Comparison of ENCODE assay signal across 24 mouse cellular contexts in the genomic region with DNA sequence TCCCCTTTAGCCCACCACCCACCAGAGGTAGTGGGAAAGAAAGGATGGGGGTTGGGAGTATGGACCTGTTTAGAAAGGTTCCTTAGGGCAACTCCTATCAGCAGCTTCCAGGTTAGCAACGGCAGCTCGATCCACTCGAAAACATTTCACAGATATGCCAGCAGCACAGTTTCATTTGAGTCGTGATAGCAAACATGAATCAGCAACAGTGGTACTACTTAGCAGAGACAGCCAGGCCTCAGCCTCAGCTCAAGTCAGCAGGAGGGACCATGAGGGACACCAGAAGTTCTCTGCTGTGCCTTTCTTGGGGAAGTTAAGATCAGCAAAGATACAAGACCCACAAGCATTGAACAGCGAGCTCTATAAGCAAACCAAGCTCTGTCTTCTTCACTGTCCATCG. TPM values are rescaled to one million over a fixed set of nuclear protein-coding genes. Genes with fewer than 3 reads are reported as not detected.
DNase-seq lines count a peak whose midpoint lies in the region; ATAC-seq and TF ChIP-seq lines count a peak whose summit lies in the region.
"Had no signal": no experiment of that assay in that cellular context is flagged by ENCODE, and none has a peak within 500 bp of the region (broad histone marks: within the 10 kb centered on the region; RNA-seq: fewer than 3 reads in every experiment).

No protein-coding gene starts in this region.

- H3K4me3 ChIP-seq in liver, embryonic 11.5 days (ENCODE audit: low read depth, low read length): no peak overlapping the region
- H3K4me3 ChIP-seq in liver, embryonic 14.5 days (ENCODE audit: insufficient read depth in 1 of 2, low read depth in 2 of 2, low read length in 2 of 2): no peak overlapping the region
- H3K4me3 ChIP-seq in hindbrain, embryonic 16.5 days (ENCODE audit: low read length): no peak overlapping the region
- no peak overlapping the region for H3K4me3 ChIP-seq in embryonic facial prominence, embryonic 10.5 days
- H3K4me3 ChIP-seq: embryonic facial prominence, embryonic 12.5 days; embryonic facial prominence, embryonic 15.5 days; erythroblast, embryonic 14.5 days; forebrain, embryonic 12.5 days; forebrain, embryonic 15.5 days; heart, embryonic 10.5 days; heart, embryonic 13.5 days had no signal

- no peaks in the 10 kb centered on the region for H3K27me3 ChIP-seq in liver, embryonic 11.5 days (replicated peaks; ENCODE audit: control insufficient read depth, insufficient read depth, low read length)
- H3K27me3 ChIP-seq in liver, embryonic 14.5 days (ENCODE audit: control insufficient read depth, insufficient read depth, low read length): no peaks in the 10 kb centered on the region
- no peaks in the 10 kb centered on the region for H3K27me3 ChIP-seq in hindbrain, embryonic 16.5 days (replicated peaks; ENCODE audit: control insufficient read depth, insufficient read depth, low read length)
- H3K27me3 ChIP-seq in embryonic facial prominence, embryonic 10.5 days (replicated peaks; ENCODE audit: low read depth, poor library complexity, severe bottlenecking): no peaks in the 10 kb centered on the region
- H3K27me3 ChIP-seq: embryonic facial prominence, embryonic 12.5 days; embryonic facial prominence, embryonic 15.5 days; forebrain, embryonic 12.5 days; forebrain, embryonic 15.5 days; heart, embryonic 13.5 days had no signal

- WGBS in liver, embryonic 11.5 days: 54% methylated on average over 6 of the region's 6 CpGs
- WGBS in liver, embryonic 14.5 days (ENCODE audit: insufficient replicate concordance): 31% methylated on average over 6 of the region's 6 CpGs
- 94% methylated on average over 6 of the region's 6 CpGs for WGBS in hindbrain, embryonic 16.5 days
- 85% methylated on average over 6 of the region's 6 CpGs for WGBS in embryonic facial prominence, embryonic 10.5 days

- no peak overlapping the region for H3K4me2 ChIP-seq in liver, embryonic 11.5 days
- H3K4me2 ChIP-seq in liver, embryonic 14.5 days (ENCODE audit: low read depth): no peak overlapping the region
- H3K4me2 ChIP-seq in hindbrain, embryonic 16.5 days (ENCODE audit: low read length): no peak overlapping the region
- H3K4me2 ChIP-seq: embryonic facial prominence, embryonic 12.5 days; embryonic facial prominence, embryonic 15.5 days; forebrain, embryonic 12.5 days; forebrain, embryonic 15.5 days; heart, embryonic 13.5 days; hindbrain, embryonic 14.5 days had no signal

- H3K9me3 ChIP-seq in liver, embryonic 11.5 days (ENCODE audit: control insufficient read depth, low read length): no peaks in the 10 kb centered on the region
- H3K9me3 ChIP-seq in liver, embryonic 14.5 days (ENCODE audit: control insufficient read depth, low read length): no peaks in the 10 kb centered on the region
- H3K9me3 ChIP-seq in hindbrain, embryonic 16.5 days (ENCODE audit: control insufficient read depth, low read length): no peaks in the 10 kb centered on the region
- no peaks in the 10 kb centered on the region for H3K9me3 ChIP-seq in embryonic facial prominence, embryonic 10.5 days
- H3K9me3 ChIP-seq: embryonic facial prominence, embryonic 12.5 days; embryonic facial prominence, embryonic 15.5 days; forebrain, embryonic 12.5 days; forebrain, embryonic 15.5 days; heart, embryonic 10.5 days; heart, embryonic 13.5 days had no signal

- 0 out of 2 replicates have a peak, but pooled peaks have one; percentile 50 for ATAC-seq in erythroblast, adult 5-6 weeks (replicated peaks; ENCODE audit: low FRiP score, poor library complexity, severe bottlenecking)
- no peak for ATAC-seq in liver, embryonic 11.5 days (replicated peaks; ENCODE audit: low FRiP score)
- peak; percentile 43; the same call in 1 of the 2 replicates for ATAC-seq in liver, embryonic 14.5 days (ENCODE audit: insufficient read depth)
- no peak for ATAC-seq in hindbrain, embryonic 16.5 days
- ATAC-seq: CD4-positive, CD25-positive, alpha-beta regulatory T cell, adult 4 months; forebrain, embryonic 15.5 days; Patski had no signal

- TF ChIP-seq CTCF in liver, embryonic 14.5 days (IDR thresholded peaks at IDR 0.05; ENCODE audit: low read depth): no peak

- TF ChIP-seq EP300 in liver, embryonic 14.5 days (IDR thresholded peaks at IDR 0.05; ENCODE audit: low read depth): no peak

- peaks cover 7% of the 10 kb centered on the region for H3K4me1 ChIP-seq in liver, embryonic 11.5 days (replicated peaks; ENCODE audit: control insufficient read depth, insufficient read depth, low read length)
- H3K4me1 ChIP-seq in liver, embryonic 14.5 days (replicated peaks; ENCODE audit: control insufficient read depth in 2 of 2, insufficient read depth in 2 of 2, low read length in 1 of 2): peaks cover 5 to 25% of the 10 kb centered on the region in 2 experiments
- H3K4me1 ChIP-seq in hindbrain, embryonic 16.5 days (ENCODE audit: control insufficient read depth, insufficient read depth, low read depth, low read length): no peaks in the 10 kb centered on the region
- no peaks in the 10 kb centered on the region for H3K4me1 ChIP-seq in embryonic facial prominence, embryonic 10.5 days
- H3K4me1 ChIP-seq: embryonic facial prominence, embryonic 12.5 days; embryonic facial prominence, embryonic 15.5 days; forebrain, embryonic 12.5 days; forebrain, embryonic 15.5 days had no signal

- no peak overlapping the region for H3K27ac ChIP-seq in liver, embryonic 11.5 days (ENCODE audit: low read depth, low read length)
- no peak overlapping the region for H3K27ac ChIP-seq in liver, embryonic 14.5 days
- no peak overlapping the region for H3K27ac ChIP-seq in hindbrain, embryonic 16.5 days (ENCODE audit: low read depth, low read length)
- no peak overlapping the region for H3K27ac ChIP-seq in embryonic facial prominence, embryonic 10.5 days (replicated peaks)
- H3K27ac ChIP-seq: embryonic facial prominence, embryonic 12.5 days; embryonic facial prominence, embryonic 15.5 days; forebrain, embryonic 12.5 days; forebrain, embryonic 15.5 days; heart, embryonic 10.5 days; heart, embryonic 13.5 days; hindbrain, embryonic 14.5 days had no signal

- peak; percentile 26 for DNase-seq in liver, embryonic 11.5 days (ENCODE audit: low spot score)
- no peak for DNase-seq in liver, embryonic 14.5 days (ENCODE audit: low read depth in 3 of 3, low spot score in 3 of 3)
- no peak for DNase-seq in kidney, adult 11 months
- no peak for DNase-seq in embryonic facial prominence, embryonic 10.5 days (ENCODE audit: low spot score)
- DNase-seq: adrenal gland, postnatal 10 days; adrenal gland, postnatal 36 days; cerebellum, adult 18-20 months; cerebellum, adult 9-10 months; cerebellum, postnatal 14 days; gastrocnemius, postnatal 25 days; heart, postnatal 14 days; heart, postnatal 4 days had no signal

- H3K9ac ChIP-seq in liver, embryonic 11.5 days (ENCODE audit: low read depth, low read length): no peak overlapping the region
- H3K9ac ChIP-seq in liver, embryonic 14.5 days (replicated peaks): no peak overlapping the region
- no peak overlapping the region for H3K9ac ChIP-seq in hindbrain, embryonic 16.5 days (ENCODE audit: low read depth, low read length)
- H3K9ac ChIP-seq: embryonic facial prominence, embryonic 12.5 days; embryonic facial prominence, embryonic 15.5 days; forebrain, embryonic 12.5 days; forebrain, embryonic 15.5 days; heart, embryonic 13.5 days; hindbrain, embryonic 14.5 days had no signal

- H3K36me3 ChIP-seq in liver, embryonic 11.5 days (ENCODE audit: control insufficient read depth, insufficient read depth, low read length): no peaks in the 10 kb centered on the region
- no peaks in the 10 kb centered on the region for H3K36me3 ChIP-seq in liver, embryonic 14.5 days (replicated peaks; ENCODE audit: control insufficient read depth, insufficient read depth, low read depth)
- H3K36me3 ChIP-seq in hindbrain, embryonic 16.5 days (ENCODE audit: control insufficient read depth, insufficient read depth, low read length): no peaks in the 10 kb centered on the region
- H3K36me3 ChIP-seq in embryonic facial prominence, embryonic 10.5 days (replicated peaks): no peaks in the 10 kb centered on the region
- H3K36me3 ChIP-seq: embryonic facial prominence, embryonic 12.5 days; embryonic facial prominence, embryonic 15.5 days; forebrain, embryonic 12.5 days; forebrain, embryonic 15.5 days; heart, embryonic 10.5 days; heart, embryonic 13.5 days had no signal

RNA-seq across cellular contexts. Expression of a gene that starts 13.3 kb away (rescaled TPM):
- total RNA-seq in erythroblast, adult 5-6 weeks (2015; ENCODE audit: low replicate concordance): 2.1 and 2.3 TPM in 2 replicates
- total RNA-seq in erythroblast, adult 5-6 weeks (2017; ENCODE audit: low replicate concordance): 0.85 and 2.1 TPM in 2 replicates
- polyA plus RNA-seq in liver, embryonic 11.5 days (2014; fragmentation: Nextera tagmentation; extraction: Ambion mirVana): 3.2 and 4.3 TPM in 2 replicates
- polyA plus RNA-seq in liver, embryonic 14.5 days (2012; rRNA removed): 0.24 and 0.42 TPM in 2 replicates
- polyA plus RNA-seq in liver, embryonic 14.5 days (2014; fragmentation: Nextera tagmentation; extraction: Ambion mirVana): 0.46 and 0.80 TPM in 2 replicates
- 0.11 and 0.16 TPM in 2 replicates for polyA plus RNA-seq in hindbrain, embryonic 16.5 days (2015; fragmentation: Nextera tagmentation; extraction: Ambion mirVana)
- 0.37 and 0.38 TPM in 2 replicates for polyA plus RNA-seq in embryonic facial prominence, embryonic 10.5 days (2016; fragmentation: Nextera tagmentation; extraction: Ambion mirVana)

RNA-seq across cellular contexts. Expression of a gene that starts 59.9 kb away (rescaled TPM):
- 1.3 TPM in 1 of 2 replicates, not detected in the other for total RNA-seq in erythroblast, adult 5-6 weeks (2015; ENCODE audit: low replicate concordance)
- 0.34 and 2.0 TPM in 2 replicates for total RNA-seq in erythroblast, adult 5-6 weeks (2017; ENCODE audit: low replicate concordance)
- 18.6 and 20.1 TPM in 2 replicates for polyA plus RNA-seq in liver, embryonic 11.5 days (2014; fragmentation: Nextera tagmentation; extraction: Ambion mirVana)
- polyA plus RNA-seq in liver, embryonic 14.5 days (2012; rRNA removed): 1.5 and 1.8 TPM in 2 replicates
- polyA plus RNA-seq in liver, embryonic 14.5 days (2014; fragmentation: Nextera tagmentation; extraction: Ambion mirVana): 4.1 and 4.2 TPM in 2 replicates
- polyA plus RNA-seq in hindbrain, embryonic 16.5 days (2015; fragmentation: Nextera tagmentation; extraction: Ambion mirVana): 43.5 and 50.6 TPM in 2 replicates
- polyA plus RNA-seq in embryonic facial prominence, embryonic 10.5 days (2016; fragmentation: Nextera tagmentation; extraction: Ambion mirVana): 27.2 and 30.2 TPM in 2 replicates

Comparison
In these comparisons a context has a peak if more than half of its experiments do, and no peak if none do; other contexts are left out.
1. ATAC-seq: peak in erythroblast, adult 5-6 weeks (single experiment) and liver, embryonic 14.5 days (single experiment); none in liver, embryonic 11.5 days (single experiment) and hindbrain, embryonic 16.5 days (single experiment).